Mouse (Mus musculus) MEL (cell line): ENCODE results near the gene Zfp652. TPM values are rescaled to one million over a fixed set of nuclear protein-coding genes. Genes with fewer than 3 reads are reported as not detected.
A peak's percentile ranks its signal among the peaks of the same experiment; 100 is the strongest.

ENCODE experiments used
- DNase-seq: peaks from one replicate; pipeline ENCODE4 v3.0.0; 2011; ENCODE audit warnings: low read depth, low spot score
- H3K27ac ChIP-seq: 2 replicates; pipeline ENCODE4 v1.5.1; 2012; ENCODE audit warnings: low read depth, mild to moderate bottlenecking, control low read depth, low read length, moderate library complexity; ENCODE audit not compliant: control insufficient read depth
- H3K27me3 ChIP-seq, 2 experiments: fragments of 150-350 bp in 1 of 2; sonication (generic) in 1 of 2; 2 replicates each; pipeline ENCODE4 v1.6.1; 2012; ENCODE audit warnings: low read length in 2 of 2, mild to moderate bottlenecking in 2 of 2, improper control_type of control experiment in 1 of 2, moderate library complexity in 1 of 2; ENCODE audit not compliant: insufficient read depth in 2 of 2, control insufficient read depth in 1 of 2
- H3K36me3 ChIP-seq, 2 experiments: 2 replicates each; pipeline ENCODE4 v1.6.1; 2012 to 2014; ENCODE audit warnings: low read length in 2 of 2, improper control_type of control experiment in 1 of 2, inconsistent platforms in 1 of 2, mild to moderate bottlenecking in 1 of 2; ENCODE audit not compliant: insufficient read depth in 2 of 2, control insufficient read depth in 1 of 2
- H3K4me1 ChIP-seq, 2 experiments: fragments of 150-350 bp in 1 of 2; sonication (generic) in 1 of 2; 2 replicates each; pipeline ENCODE4 v1.6.1; 2012; ENCODE audit warnings: low read length in 2 of 2, improper control_type of control experiment in 1 of 2, mild to moderate bottlenecking in 1 of 2; ENCODE audit not compliant: insufficient read depth in 2 of 2, control insufficient read depth in 1 of 2
- H3K4me3 ChIP-seq, 2 experiments: fragments of 150-350 bp in 1 of 2; sonication (generic) in 1 of 2; 2 replicates each; pipeline ENCODE4 v1.5.1; 2012; ENCODE audit warnings: low read depth in 2 of 2, low read length in 2 of 2, mild to moderate bottlenecking in 2 of 2, moderate library complexity in 2 of 2, control low read depth in 1 of 2, improper control_type of control experiment in 1 of 2; ENCODE audit not compliant: control insufficient read depth in 1 of 2, insufficient read depth in 1 of 2
- H3K79me2 ChIP-seq: 2 replicates; pipeline ENCODE4 v1.6.1; 2012; ENCODE audit warnings: mild to moderate bottlenecking, low read length, moderate library complexity; ENCODE audit not compliant: control insufficient read depth, poor library complexity, insufficient read depth
- H3K9ac ChIP-seq: 2 replicates; pipeline ENCODE4 v1.6.1; 2012; ENCODE audit warnings: low read depth, mild to moderate bottlenecking, control low read depth, low read length, moderate library complexity; ENCODE audit not compliant: control insufficient read depth, poor library complexity, severe bottlenecking
- H3K9me3 ChIP-seq: fragments of 150-350 bp; sonication (generic); replicated peaks from 2 replicates; pipeline ENCODE4 v1.6.1; 2012; ENCODE audit warnings: mild to moderate bottlenecking, low read length, improper control_type of control experiment, moderate library complexity; ENCODE audit not compliant: insufficient read depth
- BHLHE40 ChIP-seq: IDR thresholded peaks from 2 replicates; pipeline ENCODE4 v1.6.1; 2012; ENCODE audit warnings: low read depth, mild to moderate bottlenecking, inconsistent platforms, low read length, improper control_type of control experiment, borderline replicate concordance
- CHD1 ChIP-seq: IDR thresholded peaks from 2 replicates; pipeline ENCODE4 v1.6.1; 2012; ENCODE audit warnings: low read depth, mild to moderate bottlenecking, inconsistent platforms, low read length, improper control_type of control experiment
- E2F4 ChIP-seq: IDR thresholded peaks from 2 replicates; pipeline ENCODE4 v1.6.1; 2011; ENCODE audit warnings: low read depth, low read length, improper control_type of control experiment, borderline replicate concordance
- EP300 ChIP-seq, 2 experiments: IDR thresholded peaks; 2 replicates each; pipeline ENCODE4 v1.6.1; 2011; ENCODE audit warnings: improper control_type of control experiment in 2 of 2, low read length in 2 of 2, low read depth in 1 of 2, mild to moderate bottlenecking in 1 of 2
- ETS1 ChIP-seq: IDR thresholded peaks from 2 replicates; pipeline ENCODE4 v1.6.1; 2012; ENCODE audit warnings: low read depth, mild to moderate bottlenecking, inconsistent platforms, low read length, improper control_type of control experiment, moderate library complexity
- HCFC1 ChIP-seq: IDR thresholded peaks from 2 replicates; pipeline ENCODE4 v1.6.1; 2012; ENCODE audit warnings: low read depth, mild to moderate bottlenecking, inconsistent platforms, low read length, improper control_type of control experiment, moderate library complexity
- MAZ ChIP-seq: IDR thresholded peaks from 2 replicates; pipeline ENCODE4 v1.6.1; 2012; ENCODE audit warnings: low read depth, mild to moderate bottlenecking, inconsistent platforms, low read length, improper control_type of control experiment
- MEF2A ChIP-seq: IDR thresholded peaks from 2 replicates; pipeline ENCODE4 v1.6.1; 2014; ENCODE audit warnings: low read depth, mild to moderate bottlenecking, inconsistent platforms, low read length, improper control_type of control experiment; ENCODE audit not compliant: poor library complexity, insufficient replicate concordance, severe bottlenecking; ENCODE audit errors: extremely low read depth
- MXI1 ChIP-seq: IDR thresholded peaks from 2 replicates; pipeline ENCODE4 v1.6.1; 2011; ENCODE audit warnings: mild to moderate bottlenecking, low read depth, low read length, improper control_type of control experiment
- MYB ChIP-seq: IDR thresholded peaks from 2 replicates; pipeline ENCODE4 v1.6.1; 2011; ENCODE audit warnings: mild to moderate bottlenecking, low read depth, low read length, improper control_type of control experiment
- MYC ChIP-seq: IDR thresholded peaks from 2 replicates; pipeline ENCODE4 v1.6.1; 2011; ENCODE audit warnings: low read depth, mild to moderate bottlenecking, low read length, improper control_type of control experiment, moderate library complexity
- NRF1 ChIP-seq: IDR thresholded peaks from 2 replicates; pipeline ENCODE4 v1.6.1; 2014; ENCODE audit warnings: low read depth, mild to moderate bottlenecking, inconsistent platforms, low read length, improper control_type of control experiment, moderate library complexity; ENCODE audit not compliant: poor library complexity, insufficient read depth, severe bottlenecking
- POLR2AphosphoS2 ChIP-seq: IDR thresholded peaks from 2 replicates; pipeline ENCODE4 v1.6.1; 2011; ENCODE audit warnings: low read length, improper control_type of control experiment
- SIN3A ChIP-seq: IDR thresholded peaks from 2 replicates; pipeline ENCODE4 v1.6.1; 2012; ENCODE audit warnings: low read length, improper control_type of control experiment, inconsistent platforms
- SMC3 ChIP-seq: IDR thresholded peaks from 2 replicates; pipeline ENCODE4 v1.6.1; 2011; ENCODE audit warnings: low read depth, low read length, improper control_type of control experiment
- TAL1 ChIP-seq: IDR thresholded peaks from 2 replicates; pipeline ENCODE4 v1.6.1; 2012; ENCODE audit warnings: mild to moderate bottlenecking, inconsistent platforms, low read length, moderate library complexity, mixed read lengths
- TCF12 ChIP-seq: IDR thresholded peaks from 2 replicates; pipeline ENCODE4 v1.6.1; 2014; ENCODE audit warnings: low read depth, mild to moderate bottlenecking, inconsistent platforms, low read length, improper control_type of control experiment, moderate library complexity
- UBTF ChIP-seq: IDR thresholded peaks from 2 replicates; pipeline ENCODE4 v1.6.1; 2012; ENCODE audit warnings: low read depth, mild to moderate bottlenecking, inconsistent platforms, low read length, improper control_type of control experiment, moderate library complexity, borderline replicate concordance; ENCODE audit not compliant: insufficient read depth
- USF1 ChIP-seq: IDR thresholded peaks from 2 replicates; pipeline ENCODE4 v1.6.1; 2014; ENCODE audit warnings: low read depth, mild to moderate bottlenecking, inconsistent platforms, low read length, improper control_type of control experiment, moderate library complexity
- ZMIZ1 ChIP-seq: IDR thresholded peaks from 2 replicates; pipeline ENCODE4 v1.6.1; 2012; ENCODE audit warnings: low read depth, mild to moderate bottlenecking, inconsistent platforms, low read length, improper control_type of control experiment, moderate library complexity
- ZNF384 ChIP-seq: IDR thresholded peaks from 2 replicates; pipeline ENCODE4 v1.6.1; 2012; ENCODE audit warnings: low read depth, mild to moderate bottlenecking, inconsistent platforms, low read length, improper control_type of control experiment
- polyA plus RNA-seq, 2 experiments: library from polyadenylated mRNA; stranded (reverse) in 1 of 2; unstranded in 1 of 2; fragments of >175 nt in 1 of 2; fragments of >200 nt in 1 of 2; gene quantifications; 2 replicates each; pipeline versions ENCODE4 v1.2.1 to v1.2.4; 2012; ENCODE audit warnings: low replicate concordance in 2 of 2, low read depth in 1 of 2; ENCODE audit not compliant: insufficient read length in 2 of 2, insufficient read depth in 1 of 2, missing spikeins in 1 of 2
- total RNA-seq: library from RNA; depleted of rRNA; stranded (reverse); fragments of 300-350 nt; gene quantifications from 2 replicates; pipeline ENCODE4 v1.2.3, GENCODE M21; 2012

Gene Zfp652
- total and polyA plus RNA-seq, 3 experiments = 19.3 to 38.5 (median 31.8) TPM

DNA sequence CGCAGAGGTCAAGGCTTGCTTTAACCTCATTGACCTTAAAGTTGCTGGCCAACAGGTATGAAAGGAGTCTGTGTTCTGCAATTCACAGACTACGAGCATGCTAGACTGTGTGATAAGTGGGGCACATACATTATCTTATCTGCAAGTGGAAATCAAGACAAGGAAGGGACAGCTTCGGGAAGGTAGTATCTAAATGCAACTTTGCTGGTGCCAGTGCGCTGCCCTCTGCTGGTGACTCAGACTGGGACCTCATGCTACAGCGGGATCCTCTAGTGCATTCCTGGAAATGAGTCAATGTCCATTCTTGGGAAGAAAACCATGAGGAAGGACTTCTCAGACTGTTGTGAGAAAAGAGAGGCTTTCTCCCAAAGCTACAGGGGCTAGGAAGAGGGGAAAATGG, 141.2 kb downstream of the Zfp652 start (continued):
- TF ChIP-seq TCF12 (no peak), NRF1 (no peak), MYB (no peak), MAZ (no peak), SIN3A (no peak), ETS1 (no peak), MYC (peak; percentile 67), UBTF (no peak), MXI1 (peak; percentile 24; the same call in 1 of the 2 replicates), BHLHE40 (no peak), ZMIZ1 (no peak), MEF2A (no peak), E2F4 (no peak), TAL1 (no peak), SMC3 (peak; percentile 96), CHD1 (no peak)

DNA sequence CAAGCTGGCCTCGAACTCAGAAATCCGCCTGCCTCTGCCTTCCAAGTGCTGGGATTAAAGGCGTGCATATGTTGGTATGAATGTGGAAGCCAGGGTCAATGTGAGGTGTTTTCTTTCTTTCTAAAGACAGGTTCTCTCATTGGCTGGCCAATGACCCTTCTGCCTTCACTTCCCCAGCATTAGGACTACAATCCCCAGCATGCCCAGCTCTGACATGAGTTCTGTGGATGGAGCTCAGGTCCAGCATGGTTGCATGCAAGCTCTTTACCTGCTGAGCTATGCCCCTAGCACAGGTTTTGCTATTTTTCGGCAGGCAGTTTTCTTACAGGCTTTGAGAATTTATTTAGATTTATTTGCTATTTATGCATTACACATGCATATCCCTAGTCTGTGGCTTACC, 144.8 kb downstream of the Zfp652 start:
- peaks cover 8 to 22% of the 10 kb centered on the region in 2 experiments for H3K4me1 ChIP-seq
- H3K4me3 ChIP-seq = no peak overlapping the region
- no peaks in the 10 kb centered on the region for H3K9me3 ChIP-seq
- H3K27me3 ChIP-seq = no peaks in the 10 kb centered on the region
- H3K36me3 ChIP-seq = peaks cover 2 to 30% of the 10 kb centered on the region in 2 experiments
- TF ChIP-seq E2F4 (no peak), USF1 (no peak), ZNF384 (no peak), HCFC1 (peak; percentile 83), UBTF (no peak), POLR2AphosphoS2 (no peak), EP300 (IDR thresholded peaks at IDR 0.05; ENCODE audit: low read depth in 1 of 2, low read length in 2 of 2) (no peak)
- H3K9ac ChIP-seq = no peak overlapping the region; the same call in 1 of the 2 replicates
- no peak overlapping the region for H3K27ac ChIP-seq
- DNase-seq = peak; percentile 51
- peaks cover 8% of the 10 kb centered on the region for H3K79me2 ChIP-seq
